Mouse (Mus musculus): ENCODE data around the gene Prkce.

- TF ChIP-seq CTCF (IDR thresholded peaks at IDR 0.05; ENCODE audit: low read depth) (no peak), EP300 (IDR thresholded peaks at IDR 0.05; ENCODE audit: low read depth) (no peak)
Observed at GRCm38 (mm10) chr17:86434781-86435180, 267.2 kb downstream of the Prkce start.
